In the genomic region with DNA sequence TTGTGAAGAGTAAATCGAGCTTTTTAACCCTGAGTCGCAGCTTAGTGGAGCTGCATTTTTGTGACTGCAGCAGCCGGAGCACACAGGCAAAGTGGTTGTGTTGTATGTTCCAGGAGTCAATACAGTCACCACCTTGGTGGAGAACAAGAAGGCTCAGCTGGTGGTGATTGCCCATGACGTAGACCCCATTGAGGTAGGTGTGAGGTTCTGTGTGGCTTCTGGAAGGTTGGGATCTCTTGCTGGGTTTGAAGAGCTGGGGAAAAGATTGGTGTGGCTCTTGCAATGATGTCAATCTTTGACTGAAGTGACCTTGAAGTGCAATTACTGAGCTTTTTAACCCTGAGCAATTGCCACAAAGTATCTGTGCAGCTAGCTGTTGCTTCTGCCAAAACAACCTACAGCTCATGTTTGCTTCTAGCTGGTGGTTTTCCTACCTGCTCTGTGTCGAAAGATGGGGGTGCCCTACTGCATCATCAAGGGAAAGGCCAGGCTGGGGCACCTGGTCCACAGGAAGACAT, we compare ENCODE assay signal across 8 mouse cellular contexts. TPM values are rescaled to one million over a fixed set of nuclear protein-coding genes. Genes with fewer than 3 reads are reported as not detected.
DNase-seq lines count a peak whose midpoint lies in the region; ATAC-seq and TF ChIP-seq lines count a peak whose summit lies in the region.

No protein-coding gene starts in this region.

- H3K4me1 ChIP-seq in lung, embryonic 14.5 days (ENCODE audit: insufficient read depth): peaks cover 11% of the 10 kb centered on the region
- peaks cover 75% of the 10 kb centered on the region for H3K4me1 ChIP-seq in forebrain, embryonic 10.5 days
- H3K4me1 ChIP-seq in limb, embryonic 11.5 days (ENCODE audit: control insufficient read depth, insufficient read depth, low read length): peaks cover 28% of the 10 kb centered on the region
- H3K4me1 ChIP-seq in olfactory bulb, adult 2 months (ENCODE audit: control insufficient read depth, insufficient read depth, low read length): peaks cover 28% of the 10 kb centered on the region

- peak overlapping the region; percentile 85 for H3K4me2 ChIP-seq in lung, embryonic 14.5 days
- H3K4me2 ChIP-seq in limb, embryonic 11.5 days (ENCODE audit: low read depth, severe bottlenecking): peak overlapping the region; percentile 93

- ATAC-seq in lung, embryonic 14.5 days (ENCODE audit: insufficient read depth): no peak
- ATAC-seq in limb, embryonic 11.5 days (ENCODE audit: insufficient number of reproducible peaks, low FRiP score, low TSS enrichment, low read depth): no peak
- ATAC-seq in erythroid progenitor cell, adult 5-6 weeks (replicated peaks; ENCODE audit: low FRiP score, poor library complexity, severe bottlenecking): no peak

- H3K4me3 ChIP-seq in lung, embryonic 14.5 days (ENCODE audit: low read depth, low read length): peak overlapping the region; percentile 87
- H3K4me3 ChIP-seq in forebrain, embryonic 10.5 days: peak overlapping the region; percentile 91
- H3K4me3 ChIP-seq in limb, embryonic 11.5 days (ENCODE audit: low read depth, low read length): peak overlapping the region; percentile 90
- H3K4me3 ChIP-seq in olfactory bulb, adult 2 months (ENCODE audit: insufficient read depth, low read depth, low read length): 0 out of 2 replicates have a peak overlapping the region, but pooled peaks have one; percentile 84

- peaks cover 56% of the 10 kb centered on the region for H3K36me3 ChIP-seq in lung, embryonic 14.5 days (ENCODE audit: insufficient read depth)
- peaks cover 59% of the 10 kb centered on the region for H3K36me3 ChIP-seq in forebrain, embryonic 10.5 days (replicated peaks)
- peaks cover 19% of the 10 kb centered on the region for H3K36me3 ChIP-seq in limb, embryonic 11.5 days (ENCODE audit: control insufficient read depth, insufficient read depth, low read length)

- no peaks in the 10 kb centered on the region for H3K27me3 ChIP-seq in lung, embryonic 14.5 days (ENCODE audit: insufficient read depth, low read length)
- H3K27me3 ChIP-seq in forebrain, embryonic 10.5 days (ENCODE audit: poor library complexity, severe bottlenecking): no peaks in the 10 kb centered on the region
- no peaks in the 10 kb centered on the region for H3K27me3 ChIP-seq in limb, embryonic 11.5 days (ENCODE audit: control insufficient read depth, insufficient read depth, low read length)

- 59% methylated on average over 5 of the region's 5 CpGs for WGBS in lung, embryonic 14.5 days
- WGBS in forebrain, embryonic 10.5 days: 75% methylated on average over 5 of the region's 5 CpGs
- WGBS in limb, embryonic 11.5 days: 73% methylated on average over 5 of the region's 5 CpGs
- 57% methylated on average over 5 of the region's 5 CpGs for WGBS in olfactory bulb, adult 2 months

- TF ChIP-seq POLR2A in olfactory bulb, adult 2 months (IDR thresholded peaks at IDR 0.05; ENCODE audit: insufficient read depth, low read depth, low read length): no peak

- DNase-seq in lung, embryonic 14.5 days: no peak
- no peak for DNase-seq in lung, adult 18-20 months
- no peak for DNase-seq in forebrain, embryonic 10.5 days (ENCODE audit: extremely low spot score, low spot score)
- DNase-seq in limb, embryonic 11.5 days (ENCODE audit: low spot score): no peak
- no peak for DNase-seq in testis, postnatal 14 days (ENCODE audit: low spot score)
- DNase-seq in urinary bladder, postnatal 14 days (ENCODE audit: low spot score): no peak

- no peaks in the 10 kb centered on the region for H3K9me3 ChIP-seq in lung, embryonic 14.5 days (ENCODE audit: low read depth, low read length)
- H3K9me3 ChIP-seq in forebrain, embryonic 10.5 days: no peaks in the 10 kb centered on the region
- H3K9me3 ChIP-seq in limb, embryonic 11.5 days (ENCODE audit: control insufficient read depth, low read length): no peaks in the 10 kb centered on the region

- H3K27ac ChIP-seq in lung, embryonic 14.5 days (ENCODE audit: low read depth): peak overlapping the region; percentile 42; the same call in 1 of the 2 replicates
- peak overlapping the region; percentile 92; the same call in 1 of the 2 replicates for H3K27ac ChIP-seq in forebrain, embryonic 10.5 days
- H3K27ac ChIP-seq in limb, embryonic 11.5 days (replicated peaks; ENCODE audit: low read depth, low read length): no peak overlapping the region
- no peak overlapping the region for H3K27ac ChIP-seq in olfactory bulb, adult 2 months (ENCODE audit: insufficient read depth, low read depth, low read length)

- no peak for TF ChIP-seq CTCF in lung, embryonic 14.5 days (IDR thresholded peaks at IDR 0.05; ENCODE audit: low read depth)
- TF ChIP-seq CTCF in olfactory bulb, adult 2 months (IDR thresholded peaks at IDR 0.05; ENCODE audit: insufficient read depth, low read depth, low read length): no peak

- H3K9ac ChIP-seq in lung, embryonic 14.5 days: peak overlapping the region; percentile 97
- peak overlapping the region; percentile 98 for H3K9ac ChIP-seq in limb, embryonic 11.5 days (ENCODE audit: low read length)

RNA-seq across cellular contexts. Expression of gene Rpl7a, which starts 1.7 kb away (rescaled TPM):
- 775 and 784 TPM in 2 replicates for polyA plus RNA-seq in lung, embryonic 14.5 days (2014; fragmentation: Nextera tagmentation; extraction: Ambion mirVana)
- polyA plus RNA-seq in forebrain, embryonic 10.5 days (2016; fragmentation: Nextera tagmentation; extraction: Ambion mirVana): 735 and 753 TPM in 2 replicates
- 757 and 772 TPM in 2 replicates for polyA plus RNA-seq in limb, embryonic 11.5 days (2014; fragmentation: Nextera tagmentation; extraction: Ambion mirVana)
- polyA plus RNA-seq in olfactory bulb, adult 2 months (2012; ENCODE audit: insufficient read depth, insufficient read length, low replicate concordance, missing spikeins): not detected in 2 replicates
- 717 and 721 TPM in 2 replicates for total RNA-seq in erythroid progenitor cell, adult 5-6 weeks (2015; ENCODE audit: low replicate concordance)
- 417 and 478 TPM in 2 replicates for total RNA-seq in erythroid progenitor cell, adult 5-6 weeks (2017; ENCODE audit: low replicate concordance)

RNA-seq across cellular contexts. Expression of gene Med22, which starts 1.8 kb away (rescaled TPM):
- 33.2 and 34.6 TPM in 2 replicates for polyA plus RNA-seq in lung, embryonic 14.5 days (2014; fragmentation: Nextera tagmentation; extraction: Ambion mirVana)
- 112 and 118 TPM in 2 replicates for polyA plus RNA-seq in forebrain, embryonic 10.5 days (2016; fragmentation: Nextera tagmentation; extraction: Ambion mirVana)
- 46.7 and 50.7 TPM in 2 replicates for polyA plus RNA-seq in limb, embryonic 11.5 days (2014; fragmentation: Nextera tagmentation; extraction: Ambion mirVana)
- not detected in 2 replicates for polyA plus RNA-seq in olfactory bulb, adult 2 months (2012; ENCODE audit: insufficient read depth, insufficient read length, low replicate concordance, missing spikeins)
- 0.84 and 5.4 TPM in 2 replicates for total RNA-seq in erythroid progenitor cell, adult 5-6 weeks (2015; ENCODE audit: low replicate concordance)
- total RNA-seq in erythroid progenitor cell, adult 5-6 weeks (2017; ENCODE audit: low replicate concordance): 2.6 and 9.0 TPM in 2 replicates

RNA-seq across cellular contexts. Expression of gene Surf2, which starts 3.9 kb away (rescaled TPM):
- polyA plus RNA-seq in lung, embryonic 14.5 days (2014; fragmentation: Nextera tagmentation; extraction: Ambion mirVana): 33.2 and 35.5 TPM in 2 replicates
- polyA plus RNA-seq in forebrain, embryonic 10.5 days (2016; fragmentation: Nextera tagmentation; extraction: Ambion mirVana): 54.9 and 55.1 TPM in 2 replicates
- 42.2 and 45.1 TPM in 2 replicates for polyA plus RNA-seq in limb, embryonic 11.5 days (2014; fragmentation: Nextera tagmentation; extraction: Ambion mirVana)
- not detected in 2 replicates for polyA plus RNA-seq in olfactory bulb, adult 2 months (2012; ENCODE audit: insufficient read depth, insufficient read length, low replicate concordance, missing spikeins)
- total RNA-seq in erythroid progenitor cell, adult 5-6 weeks (2015; ENCODE audit: low replicate concordance): 6.5 and 7.1 TPM in 2 replicates
- 5.3 and 11.8 TPM in 2 replicates for total RNA-seq in erythroid progenitor cell, adult 5-6 weeks (2017; ENCODE audit: low replicate concordance)

RNA-seq across cellular contexts. Expression of gene Surf1, which starts 4.0 kb away (rescaled TPM):
- polyA plus RNA-seq in lung, embryonic 14.5 days (2014; fragmentation: Nextera tagmentation; extraction: Ambion mirVana): 41.5 and 43.6 TPM in 2 replicates
- 46.0 and 47.3 TPM in 2 replicates for polyA plus RNA-seq in forebrain, embryonic 10.5 days (2016; fragmentation: Nextera tagmentation; extraction: Ambion mirVana)
- polyA plus RNA-seq in limb, embryonic 11.5 days (2014; fragmentation: Nextera tagmentation; extraction: Ambion mirVana): 45.0 and 47.8 TPM in 2 replicates
- not detected in 2 replicates for polyA plus RNA-seq in olfactory bulb, adult 2 months (2012; ENCODE audit: insufficient read depth, insufficient read length, low replicate concordance, missing spikeins)
- total RNA-seq in erythroid progenitor cell, adult 5-6 weeks (2015; ENCODE audit: low replicate concordance): 41.1 and 42.3 TPM in 2 replicates
- total RNA-seq in erythroid progenitor cell, adult 5-6 weeks (2017; ENCODE audit: low replicate concordance): 13.5 and 16.5 TPM in 2 replicates

RNA-seq across cellular contexts. Expression of gene Surf6, which starts 9.6 kb away (rescaled TPM):
- 12.5 and 15.5 TPM in 2 replicates for polyA plus RNA-seq in lung, embryonic 14.5 days (2014; fragmentation: Nextera tagmentation; extraction: Ambion mirVana)
- polyA plus RNA-seq in forebrain, embryonic 10.5 days (2016; fragmentation: Nextera tagmentation; extraction: Ambion mirVana): 34.4 and 37.1 TPM in 2 replicates
- 15.2 and 16.9 TPM in 2 replicates for polyA plus RNA-seq in limb, embryonic 11.5 days (2014; fragmentation: Nextera tagmentation; extraction: Ambion mirVana)
- polyA plus RNA-seq in olfactory bulb, adult 2 months (2012; ENCODE audit: insufficient read depth, insufficient read length, low replicate concordance, missing spikeins): not detected in 2 replicates
- total RNA-seq in erythroid progenitor cell, adult 5-6 weeks (2015; ENCODE audit: low replicate concordance): 1.4 and 2.1 TPM in 2 replicates
- total RNA-seq in erythroid progenitor cell, adult 5-6 weeks (2017; ENCODE audit: low replicate concordance): 3.5 and 6.3 TPM in 2 replicates

Comparison
In these comparisons a context has a peak if more than half of its experiments do, and no peak if none do; other contexts are left out.
1. H3K27ac ChIP-seq: peak in lung, embryonic 14.5 days (single experiment) and forebrain, embryonic 10.5 days (single experiment); none in limb, embryonic 11.5 days (single experiment) and olfactory bulb, adult 2 months (single experiment).
2. RNA of gene Rpl7a, which starts 1.7 kb away (polyA plus RNA-seq): 775 to 784 TPM in lung, embryonic 14.5 days, 757 to 772 TPM in limb, embryonic 11.5 days and 735 to 753 TPM in forebrain, embryonic 10.5 days; not detected in olfactory bulb, adult 2 months; every median in the first group is over 100 times any median in the second.
3. RNA of gene Surf2, which starts 3.9 kb away (polyA plus RNA-seq): 54.9 to 55.1 TPM in forebrain, embryonic 10.5 days, 42.2 to 45.1 TPM in limb, embryonic 11.5 days and 33.2 to 35.5 TPM in lung, embryonic 14.5 days; not detected in olfactory bulb, adult 2 months; every median in the first group is over 10 times any median in the second.
4. Peak in every context shown above with its lines, with median percentiles within 50 percentile points of each other: H3K4me3 ChIP-seq.